Mouse (Mus musculus) urinary bladder, postnatal 25 days (tissue): ENCODE measurements around the gene Smap2.

Experiments used
- DNase-seq: peaks from one replicate; pipeline ENCODE4 v3.0.0; 2022; ENCODE audit warnings: low spot score

Smap2 gene

DNA sequence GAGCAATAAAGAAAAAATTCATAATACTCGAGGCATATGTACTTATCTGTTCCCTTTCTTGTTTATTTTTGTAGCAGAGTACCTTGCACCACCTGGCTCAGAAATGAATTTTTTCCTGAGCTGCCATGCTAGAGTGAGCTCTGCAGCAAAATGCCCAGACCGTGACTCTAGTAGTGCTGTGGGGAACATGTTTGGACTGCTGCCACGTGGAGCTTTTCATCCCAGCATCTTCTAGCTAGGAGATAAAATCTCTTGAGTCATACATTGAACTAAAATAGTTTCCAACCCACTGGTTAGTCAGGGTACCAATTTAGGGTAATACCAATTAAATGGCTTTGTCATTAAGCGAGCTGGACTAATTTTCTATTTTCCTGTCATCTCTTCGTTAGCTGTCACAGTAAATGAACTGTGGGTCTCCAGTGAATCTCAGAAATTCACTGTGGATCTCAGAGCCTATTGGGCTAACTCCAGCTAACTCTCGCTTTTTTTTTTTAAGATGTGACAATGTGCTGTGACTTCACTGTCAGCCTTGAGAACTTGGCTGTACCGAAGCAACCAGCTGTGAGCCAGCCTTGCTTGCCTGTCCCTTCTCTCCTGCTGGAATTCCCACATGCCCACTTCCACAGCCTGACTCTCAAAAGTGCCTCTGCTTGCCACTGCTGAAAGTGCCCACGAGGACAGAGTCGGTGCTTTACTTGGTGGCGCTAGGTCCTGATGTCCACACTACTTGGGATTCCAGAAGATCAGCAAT is 3.2 kb upstream of the Smap2 start:
- no peak for DNase-seq

DNA sequence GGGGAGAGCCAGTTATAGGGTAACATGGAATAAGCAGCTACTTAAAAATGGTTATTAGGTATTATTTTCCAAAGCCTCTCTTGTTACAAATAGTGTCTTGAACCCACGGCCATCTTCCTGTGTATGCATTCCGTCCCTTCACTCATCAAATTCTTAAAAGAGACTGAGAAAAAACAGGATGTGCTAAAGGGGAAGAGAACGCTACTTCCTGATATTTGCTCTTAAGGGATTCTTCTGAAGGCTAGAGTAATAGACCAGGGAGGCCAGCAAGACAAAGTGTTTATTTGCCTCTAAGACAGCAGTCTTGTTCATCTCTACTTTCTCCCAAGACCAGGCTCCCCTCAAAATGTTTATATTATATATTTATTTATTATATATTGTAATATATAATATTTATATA is 1.2 kb upstream of the Smap2 start:
- no peak for DNase-seq

DNA sequence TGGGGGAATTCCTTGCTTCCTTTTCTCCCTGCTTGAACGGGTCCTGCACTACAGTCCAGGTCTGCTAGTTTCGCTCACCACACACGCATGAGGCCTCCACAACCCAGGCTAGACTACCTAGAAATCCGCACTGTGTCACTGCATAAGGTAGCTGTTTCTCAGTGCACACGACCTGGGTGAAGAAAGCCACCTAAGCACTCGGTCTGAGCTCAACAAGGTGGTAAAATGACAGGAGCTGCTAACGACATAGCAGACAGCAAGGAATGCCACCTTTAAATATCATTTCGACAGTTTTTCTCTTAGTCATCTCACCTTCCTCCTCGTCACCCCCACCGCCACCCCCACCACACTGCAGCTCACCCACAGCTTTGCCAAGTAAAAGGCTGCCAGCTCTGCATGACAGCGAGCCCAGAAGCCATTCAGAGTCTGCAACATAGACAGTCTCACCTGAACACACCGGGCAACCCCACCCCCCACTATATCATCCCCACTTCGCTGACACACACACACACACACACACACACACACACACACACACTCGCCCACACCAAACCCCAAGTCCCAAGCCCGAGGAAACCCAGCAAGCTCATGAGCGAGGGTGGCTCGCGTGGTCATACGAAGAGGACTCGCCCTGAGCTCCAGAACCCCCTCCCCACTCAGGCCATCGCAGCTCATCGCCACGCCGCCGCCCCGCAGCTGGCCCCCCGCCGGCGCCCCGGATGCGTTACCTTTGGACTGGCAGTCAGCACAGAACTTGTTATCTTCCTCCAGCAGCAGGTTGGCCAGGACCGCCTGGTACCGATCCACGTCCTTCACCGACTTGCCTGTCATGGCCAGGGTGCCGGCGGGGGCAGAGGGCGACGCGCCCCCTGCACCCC is 787 bp downstream of the Smap2 start:
- peak; percentile 19 for DNase-seq

DNA sequence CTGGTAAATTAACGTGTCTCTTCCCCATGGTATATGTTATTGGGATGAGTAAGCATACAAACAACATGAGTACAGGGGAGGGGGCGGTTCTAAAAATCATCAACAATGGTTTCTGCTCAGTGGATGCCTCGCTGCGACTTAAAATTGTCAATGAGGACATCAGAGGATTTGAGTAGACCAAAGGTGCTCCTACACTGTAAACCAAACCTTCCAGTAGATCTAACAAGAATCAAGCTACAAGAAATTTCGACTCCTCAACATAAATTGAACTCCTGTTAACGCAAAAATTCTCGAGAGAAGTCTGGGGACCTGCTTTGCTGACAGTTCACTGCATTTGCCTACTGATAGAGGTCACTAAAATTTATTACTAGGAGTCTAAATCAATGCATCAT is 1.8 kb downstream of the Smap2 start:
- DNase-seq: no peak

DNA sequence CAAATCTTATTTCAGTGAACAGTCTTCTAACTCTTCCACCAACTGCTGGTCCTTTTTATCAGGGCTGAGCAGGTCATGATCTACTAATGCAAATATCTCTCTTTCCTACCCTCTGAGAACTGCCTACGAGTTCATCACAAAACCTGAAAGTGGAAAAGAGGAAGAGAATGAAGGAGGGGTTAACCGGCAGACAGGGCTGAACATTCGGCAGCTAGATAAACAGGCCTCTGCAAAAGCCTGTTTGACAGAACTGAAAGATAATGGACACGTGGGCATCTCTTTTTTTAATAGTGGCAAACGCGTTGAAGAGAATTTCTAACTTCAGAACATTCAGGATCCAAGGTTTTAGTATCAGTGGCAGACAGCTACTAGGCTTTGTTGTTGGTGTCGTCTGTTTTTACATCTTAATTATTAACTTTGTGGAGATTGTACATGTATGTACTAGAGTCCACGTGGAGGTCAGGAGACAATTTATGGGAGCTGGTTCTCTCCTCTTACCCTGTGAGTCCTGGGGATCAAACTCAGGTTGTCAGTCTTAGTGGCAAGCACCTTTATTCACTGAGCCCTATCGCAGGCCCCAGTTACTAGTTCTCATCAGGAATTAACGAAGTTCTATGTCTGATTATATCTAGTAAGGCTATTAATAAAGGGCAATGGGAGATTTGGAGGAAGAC is 2.3 kb downstream of the Smap2 start:
- DNase-seq: no peak

DNA sequence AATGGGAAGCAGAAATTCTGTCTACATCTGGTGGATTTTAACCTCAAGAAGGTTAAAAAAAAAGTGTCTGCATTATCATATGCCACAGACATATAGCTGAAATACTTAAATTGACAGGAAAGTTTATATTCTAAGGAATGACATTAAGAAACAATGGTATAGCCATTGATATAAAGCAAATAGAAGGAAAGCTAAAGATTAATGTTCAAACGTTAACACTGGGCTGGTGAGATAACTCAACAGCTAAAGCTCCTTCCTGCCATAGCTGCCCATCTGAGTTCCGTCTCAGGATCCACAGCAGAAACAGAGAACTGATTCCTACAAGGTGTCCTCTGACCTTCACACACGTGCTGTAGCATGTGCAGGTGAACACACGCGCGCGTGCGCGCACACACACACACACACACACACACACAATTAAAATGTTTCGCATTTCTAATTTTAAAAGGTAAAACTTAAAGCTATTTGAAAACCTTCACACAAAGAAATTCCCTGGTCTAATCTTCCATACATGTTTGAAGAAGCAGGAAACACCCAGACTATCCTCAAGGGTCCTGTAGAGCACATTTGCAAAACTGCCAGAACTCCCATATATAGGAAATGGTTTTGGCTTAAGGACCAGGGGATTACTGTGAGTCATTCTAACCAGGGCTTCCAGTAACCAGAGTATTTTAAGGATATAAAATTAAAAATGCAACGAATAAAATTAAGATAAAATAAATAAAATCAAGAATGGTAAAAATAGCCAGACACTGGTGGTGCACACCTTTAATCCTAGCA is 6.1 kb downstream of the Smap2 start:
- no peak for DNase-seq

DNA sequence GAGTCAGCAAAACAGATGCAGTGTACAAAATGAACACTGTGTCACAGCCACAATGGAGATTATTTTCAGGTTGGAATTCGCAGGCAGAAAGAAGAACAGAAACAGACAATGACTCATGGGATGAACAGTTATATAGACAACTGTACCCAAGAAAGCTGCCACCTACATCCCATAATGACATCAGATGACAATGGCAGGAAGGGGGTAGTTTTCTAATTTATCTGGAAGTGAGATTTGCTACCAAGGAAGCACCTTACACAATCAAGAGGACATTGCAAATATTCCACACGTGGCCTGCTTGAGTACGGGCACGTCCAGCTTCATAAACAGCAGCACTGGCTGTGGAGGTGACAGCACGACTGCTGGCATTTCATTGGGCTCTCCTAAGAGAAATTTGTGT is 7.9 kb downstream of the Smap2 start:
- DNase-seq: no peak

DNA sequence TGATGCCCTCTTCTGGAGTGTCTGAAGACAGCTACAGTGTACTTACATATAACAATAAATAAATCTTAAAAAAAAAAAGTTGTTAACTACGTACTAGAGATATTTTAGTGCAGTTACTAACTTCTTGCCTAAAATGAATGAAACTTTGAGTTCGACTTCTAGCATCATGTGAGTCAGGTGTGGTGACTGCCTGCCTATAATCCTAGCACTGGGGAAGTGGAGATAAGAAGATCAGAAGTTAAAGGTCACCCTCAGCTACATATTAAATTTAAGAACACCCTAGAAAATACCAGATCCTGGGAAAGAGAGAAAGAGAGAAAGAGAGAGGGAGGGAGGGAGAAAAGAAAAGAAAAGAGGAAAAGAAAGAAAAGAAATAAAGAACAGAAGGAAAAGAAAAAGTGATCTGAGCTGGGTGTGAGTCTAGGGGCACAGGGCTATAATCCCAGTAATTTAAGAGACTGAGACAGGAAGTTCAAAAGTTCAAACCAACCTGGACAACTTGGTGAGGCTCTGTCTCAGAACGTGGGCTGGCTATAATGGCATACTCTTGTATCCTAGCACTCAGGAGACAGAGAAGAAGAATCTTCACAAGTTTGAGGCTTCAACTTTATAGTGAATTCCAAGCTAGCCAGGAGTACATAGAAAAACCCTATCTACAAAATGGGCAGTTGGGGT is 8.8 kb downstream of the Smap2 start:
- DNase-seq: no peak

DNA sequence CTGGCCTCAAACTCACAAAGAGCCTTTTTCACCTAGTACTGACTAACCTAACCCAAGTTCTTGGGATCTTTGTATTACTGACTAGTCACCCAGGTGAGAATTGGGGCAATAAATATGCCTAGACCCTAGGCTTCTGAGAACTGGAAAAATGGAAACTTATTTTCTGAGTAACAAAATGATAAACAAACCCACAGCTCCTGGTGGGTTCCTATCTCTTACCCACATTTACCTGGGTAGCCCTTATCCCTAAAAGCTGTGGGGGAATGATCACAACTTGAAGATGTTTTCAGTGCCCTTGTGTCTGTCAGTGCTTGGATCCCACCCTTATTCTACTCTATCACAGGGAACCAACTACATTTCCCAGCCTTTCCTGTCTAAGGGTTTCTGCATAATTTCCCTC is 10.0 kb downstream of the Smap2 start:
- DNase-seq: no peak

DNA sequence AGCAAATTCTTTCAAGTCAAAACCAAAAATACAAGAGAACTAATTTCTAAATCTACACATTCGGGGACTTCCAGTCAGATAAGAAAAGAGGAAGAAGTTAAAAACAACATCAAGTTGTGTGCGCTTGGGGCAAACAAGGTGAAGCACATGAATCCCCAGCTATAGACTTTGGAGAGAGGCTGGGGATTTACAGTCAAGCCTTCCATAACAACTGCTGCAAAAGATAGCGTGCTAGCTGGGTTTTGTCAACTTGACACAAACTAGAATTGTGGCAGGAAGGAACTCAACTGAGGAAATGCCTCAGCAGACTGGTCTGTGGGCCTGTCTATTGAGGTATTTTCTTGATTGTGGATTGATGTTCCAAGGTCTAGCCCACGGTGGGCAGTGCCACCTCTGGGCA is 12.4 kb downstream of the Smap2 start:
- no peak for DNase-seq

DNA sequence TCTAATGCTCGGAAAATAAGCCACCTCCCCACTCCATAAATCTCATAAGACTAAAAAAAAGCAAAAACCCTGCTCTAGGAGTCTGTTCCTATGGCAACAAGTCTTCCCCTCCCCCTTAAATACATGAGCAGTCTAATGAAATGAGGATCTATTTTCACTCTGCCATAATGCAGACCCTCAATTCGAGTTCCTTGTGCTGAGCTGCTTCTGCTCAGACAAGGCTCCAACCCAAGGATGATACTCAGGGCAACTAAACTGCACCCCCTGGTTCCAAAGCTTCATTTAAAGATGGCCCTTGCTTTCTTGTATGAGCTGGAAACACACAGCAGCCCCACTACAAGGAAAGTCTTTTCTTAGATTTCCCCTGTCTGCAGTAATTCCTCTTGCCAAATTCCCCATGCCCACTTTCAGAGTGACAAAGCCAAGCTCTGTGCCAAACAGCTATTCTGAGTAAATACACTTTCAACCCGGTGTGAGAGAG is 13.4 kb downstream of the Smap2 start:
- no peak for DNase-seq

DNA sequence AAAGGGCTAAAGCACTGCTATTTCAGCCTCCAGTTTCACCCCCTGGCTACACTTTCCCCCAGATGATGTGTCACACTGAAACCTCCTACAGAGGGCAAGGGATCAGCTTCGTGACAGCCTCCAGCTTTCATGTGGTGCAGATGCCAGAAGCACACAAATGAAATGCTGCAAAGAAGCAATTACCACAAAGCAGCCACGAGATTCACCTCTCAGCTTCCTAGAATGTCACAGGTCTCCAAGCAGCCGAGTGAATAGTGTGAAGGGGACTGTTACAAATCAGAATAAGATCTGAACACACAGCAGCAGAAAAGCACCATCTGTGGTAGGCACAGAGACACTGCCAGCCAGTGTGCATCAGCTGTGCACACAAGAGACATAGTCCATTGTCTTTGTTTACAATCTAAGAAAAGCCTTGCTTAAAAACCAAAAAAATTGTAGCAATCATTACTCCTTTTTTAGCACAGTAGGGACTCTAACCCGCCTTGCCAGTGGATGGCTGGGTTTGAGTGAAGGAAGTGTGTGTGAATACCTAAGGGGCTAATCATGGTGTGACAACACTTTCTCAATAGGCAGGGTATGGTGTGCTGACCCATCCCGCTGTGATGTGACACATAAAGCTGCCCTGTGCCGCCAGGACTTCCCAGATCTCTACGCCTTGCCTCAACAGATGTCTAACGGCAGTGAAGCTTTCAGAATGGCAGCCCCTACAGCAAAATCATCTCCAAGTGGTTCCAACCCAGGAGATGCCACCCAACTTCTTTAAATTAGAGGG is 14.5 kb downstream of the Smap2 start:
- DNase-seq: no peak

DNA sequence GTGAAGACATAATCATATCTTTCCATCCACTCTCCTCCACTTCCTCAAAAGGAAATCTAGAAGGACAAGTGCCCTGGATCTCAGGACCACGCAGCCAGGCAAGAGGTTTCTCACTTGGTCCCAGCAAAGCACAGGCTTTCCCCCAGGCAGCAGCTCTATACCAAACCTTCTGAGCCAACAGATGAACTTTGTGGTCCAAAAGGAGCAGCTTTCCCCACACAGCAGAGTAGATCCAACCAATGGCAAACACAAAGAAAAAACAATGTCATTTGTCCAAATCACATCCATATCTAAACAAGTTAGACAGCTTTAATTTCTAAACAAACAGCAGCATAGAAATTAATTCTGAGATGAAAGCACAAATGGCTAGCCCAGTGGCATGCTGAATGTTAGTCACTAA is 15.4 kb downstream of the Smap2 start:
- no peak for DNase-seq

DNA sequence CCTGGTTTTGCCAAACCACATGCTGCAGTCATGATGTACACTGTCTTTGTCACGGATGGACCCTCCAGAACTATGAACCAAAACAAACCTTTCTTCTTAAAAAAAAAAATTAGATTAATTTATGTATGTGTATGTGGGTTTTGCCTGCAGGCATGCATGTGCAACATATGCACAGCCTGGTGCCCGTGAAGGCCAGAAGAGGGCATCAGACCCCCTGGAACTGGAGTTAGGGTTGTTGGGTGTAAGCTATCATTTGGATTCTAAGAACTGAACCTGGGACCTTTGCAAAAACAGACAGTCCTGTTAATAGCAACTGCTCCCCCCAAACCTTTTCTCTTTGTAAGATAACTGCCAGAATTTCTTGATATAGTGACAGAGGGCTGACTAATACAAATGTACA is 16.0 kb downstream of the Smap2 start:
- no peak for DNase-seq

DNA sequence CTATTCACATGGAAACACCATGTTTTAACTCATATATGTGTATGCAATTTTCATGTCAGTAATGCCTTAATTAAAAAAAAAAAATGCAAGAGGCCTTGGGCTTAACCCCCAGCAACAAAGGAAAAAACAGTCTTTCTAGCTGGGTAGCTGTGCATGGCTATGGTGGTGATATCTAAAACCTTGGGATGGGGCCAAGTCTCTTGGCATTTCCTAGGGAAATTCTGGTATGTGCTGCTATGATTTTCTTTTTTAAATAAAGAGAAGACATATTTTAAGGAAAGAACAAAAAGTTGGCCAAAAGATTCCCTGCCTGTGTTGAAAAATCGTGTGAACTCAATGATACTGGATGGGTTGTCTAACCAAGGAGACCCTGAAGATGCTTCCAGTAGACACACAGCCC is 21.1 kb downstream of the Smap2 start:
- no peak for DNase-seq

DNA sequence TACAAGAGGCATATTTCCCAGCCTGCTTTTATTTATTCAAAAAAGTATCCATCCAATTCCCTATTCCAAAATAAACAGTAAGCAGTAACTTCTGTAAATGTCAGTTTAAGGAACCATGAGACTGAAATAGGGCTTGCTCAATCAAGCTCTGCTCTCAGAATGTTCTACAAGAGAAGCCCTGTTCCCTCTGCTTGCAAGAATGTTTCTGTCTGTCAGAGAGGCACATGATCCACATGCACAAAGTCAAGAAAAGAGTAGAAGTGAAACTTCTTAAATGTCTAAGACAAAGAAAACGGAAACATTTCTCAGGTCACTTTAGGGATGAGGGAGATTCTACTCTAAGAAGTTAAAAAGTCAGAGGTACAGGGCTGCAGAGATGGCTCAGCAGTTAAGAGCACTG is 24.0 kb downstream of the Smap2 start:
- no peak for DNase-seq

DNA sequence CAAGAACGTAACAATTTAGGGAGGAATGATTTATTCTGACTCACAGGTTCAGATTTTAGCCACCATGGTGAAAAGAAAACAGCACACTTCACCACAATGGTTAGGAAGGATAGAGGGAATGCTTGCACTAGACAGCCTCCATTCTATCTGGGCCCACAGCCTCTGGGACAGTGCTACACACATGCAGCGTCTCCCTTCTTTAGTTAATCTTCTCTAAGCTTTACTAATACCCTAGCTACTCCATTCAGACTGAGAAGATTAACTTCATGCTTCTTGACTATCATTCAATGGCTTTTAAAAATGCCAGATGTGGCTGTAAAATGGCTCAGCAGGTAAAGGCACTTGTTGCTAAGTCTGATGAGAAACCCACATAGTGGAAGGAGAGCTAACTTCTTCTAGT is 24.8 kb downstream of the Smap2 start:
- no peak for DNase-seq

DNA sequence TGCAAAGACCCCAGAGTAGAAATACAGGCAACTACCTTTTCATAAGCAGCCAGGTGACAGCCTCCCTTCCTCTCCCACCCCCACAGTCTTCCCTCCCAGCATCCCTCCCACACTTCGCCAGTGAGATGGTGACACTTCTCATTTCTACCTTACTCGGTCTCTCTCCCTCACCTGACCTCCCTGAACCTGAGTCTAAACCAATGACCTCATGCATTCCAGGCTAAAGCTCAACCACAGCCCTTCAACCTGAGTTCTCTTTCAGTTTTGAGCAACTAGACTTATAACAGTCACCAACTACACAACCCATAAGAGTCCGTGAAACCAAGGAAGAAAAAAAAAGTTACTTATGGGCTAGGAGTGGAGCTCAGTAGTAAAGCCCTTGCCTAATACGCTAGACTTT is 29.7 kb downstream of the Smap2 start:
- no peak for DNase-seq

DNA sequence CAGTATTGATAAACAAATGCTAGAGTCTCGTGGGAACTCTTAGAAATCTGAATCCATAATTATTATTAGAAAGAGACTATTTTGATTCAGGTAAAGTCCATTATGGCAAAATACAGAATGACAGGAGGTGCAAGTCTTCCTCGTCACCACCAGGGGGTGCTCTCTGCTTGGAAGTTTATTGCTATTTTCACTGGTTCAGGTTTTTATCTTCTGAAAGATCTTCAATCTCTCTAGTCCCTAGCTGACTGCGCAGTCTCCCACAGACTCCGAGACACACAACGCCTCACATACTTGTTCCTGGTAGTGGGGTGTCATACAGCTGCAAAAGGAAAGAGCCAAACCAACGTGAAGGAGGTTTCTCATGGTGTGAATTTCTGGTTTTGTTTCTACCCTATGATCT is 30.6 kb downstream of the Smap2 start:
- DNase-seq: peak; percentile 41

DNA sequence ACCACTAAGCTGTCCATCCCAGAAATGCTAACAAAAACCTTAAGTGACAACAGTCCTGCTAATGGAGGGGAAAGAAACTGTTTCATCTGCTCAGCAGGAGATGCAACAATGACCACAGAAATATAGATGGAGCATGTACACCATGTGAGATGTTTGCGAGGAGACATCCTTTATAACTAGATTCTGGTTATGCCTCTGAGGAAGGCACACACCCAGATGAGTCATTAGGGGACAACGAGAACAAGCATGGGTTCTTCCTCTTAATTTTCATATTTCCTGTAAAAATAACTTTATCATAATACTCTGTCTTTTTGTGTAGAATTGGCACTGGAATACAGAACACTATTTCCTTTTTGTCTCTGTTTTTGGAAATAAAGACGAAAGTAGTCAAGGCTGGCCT is 38.8 kb downstream of the Smap2 start:
- no peak for DNase-seq

DNA sequence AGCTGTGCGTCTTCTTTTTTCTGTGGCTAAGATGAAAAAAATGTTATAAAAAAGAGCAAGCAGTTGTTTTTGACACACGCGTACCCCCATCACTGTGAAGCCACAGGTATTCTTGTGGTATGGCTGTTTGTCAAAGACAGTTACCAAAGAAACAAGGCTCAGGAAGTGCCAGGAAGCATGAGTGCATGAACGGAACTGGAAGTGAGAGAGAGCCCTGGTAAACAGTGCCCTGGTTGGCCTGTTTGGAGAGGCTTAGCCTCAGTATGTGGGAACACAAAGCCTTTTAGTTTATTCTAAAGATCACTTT is 41.7 kb downstream of the Smap2 start:
- no peak for DNase-seq
